Mouse (Mus musculus): ENCODE measurements around the gene Lsm2.
"Not testable (repeated sequence)": the region's sequence is repeated elsewhere in the genome, so short reads cannot be mapped to it uniquely, and the experiment has no call there.

Gene Lsm2

DNA sequence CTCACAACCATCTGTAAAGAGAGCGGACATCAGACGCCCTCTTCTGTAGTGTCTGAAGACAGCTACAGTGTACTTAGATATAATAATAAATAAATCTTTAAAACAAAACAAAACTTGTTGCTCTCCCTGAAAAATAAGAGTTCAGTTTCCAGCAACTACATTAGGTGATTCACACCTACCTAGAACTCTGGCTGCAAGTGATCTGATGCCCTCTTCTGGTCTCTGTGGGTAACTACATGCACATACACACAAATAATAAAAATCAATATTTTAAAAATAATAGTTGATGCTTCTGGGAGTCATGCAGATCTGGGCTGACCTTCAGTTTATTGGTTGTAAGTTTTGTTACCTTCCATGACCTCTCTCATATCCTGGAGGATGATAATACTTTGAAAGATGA is 2.6 kb downstream of the Lsm2 start:
- DNase-seq (ENCODE audit: low read depth, low spot score) = no peak

DNA sequence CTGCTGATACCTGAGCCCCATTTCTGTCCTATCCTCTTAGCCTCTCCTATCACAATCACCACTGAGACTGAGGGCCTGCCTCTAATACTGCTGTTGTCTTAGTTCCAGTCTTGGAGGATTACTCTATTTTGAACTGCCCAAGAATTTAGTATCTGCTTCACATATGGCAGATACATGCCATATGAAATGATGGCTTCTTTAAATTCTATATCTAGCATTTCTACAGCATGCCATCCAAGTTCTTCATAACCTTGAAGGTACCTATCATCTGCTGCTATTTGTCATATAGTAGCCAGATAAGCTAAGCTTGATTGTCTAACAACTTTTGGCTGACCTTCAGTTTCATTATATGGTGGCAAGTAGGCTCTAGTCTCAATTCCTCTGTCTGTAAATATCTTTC is 13.1 kb downstream of the Lsm2 start:
- DNase-seq (ENCODE audit: low read depth, low spot score) = no peak

DNA sequence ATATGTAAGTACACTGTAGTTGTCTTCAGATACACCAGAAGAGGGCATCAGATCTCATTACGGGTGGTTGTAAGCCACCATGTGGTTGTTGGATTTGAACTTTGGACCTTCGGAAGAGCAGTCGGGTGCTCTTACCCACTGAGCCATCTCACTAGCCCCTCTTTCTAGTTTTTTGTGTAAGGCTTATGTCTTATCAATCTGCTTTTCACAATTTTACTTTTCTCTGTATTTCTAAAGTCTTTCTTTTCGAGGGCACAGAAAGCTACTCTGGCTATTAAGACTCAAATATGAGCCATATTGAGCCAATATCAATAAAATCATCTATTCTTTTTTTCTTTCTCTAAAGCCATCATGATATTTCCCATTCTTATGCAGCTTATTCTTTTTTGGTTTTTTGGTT is 13.5 kb downstream of the Lsm2 start:
- not testable (repeated sequence) for DNase-seq (ENCODE audit: low read depth, low spot score)

DNA sequence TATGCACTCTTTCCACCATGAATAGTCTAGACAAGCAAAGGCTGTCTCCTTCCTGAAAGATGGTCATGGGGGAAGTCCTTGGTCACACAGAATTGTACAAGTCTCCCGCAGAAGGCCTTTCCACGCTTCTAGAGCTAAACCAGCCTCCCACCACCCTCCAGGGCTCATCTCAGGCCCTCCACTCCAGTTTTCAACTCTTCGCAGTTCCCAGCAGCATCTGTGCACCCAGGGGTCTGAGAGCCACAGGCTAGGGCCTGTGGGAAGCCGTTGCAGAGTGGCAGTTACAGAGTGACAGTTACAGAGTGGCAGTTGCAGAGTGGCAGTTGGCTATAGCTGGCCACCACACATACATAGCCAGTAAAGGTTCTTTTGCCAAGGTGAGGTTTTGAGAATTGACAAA is 14.3 kb downstream of the Lsm2 start:
- not testable (repeated sequence) for DNase-seq (ENCODE audit: low read depth, low spot score)

DNA sequence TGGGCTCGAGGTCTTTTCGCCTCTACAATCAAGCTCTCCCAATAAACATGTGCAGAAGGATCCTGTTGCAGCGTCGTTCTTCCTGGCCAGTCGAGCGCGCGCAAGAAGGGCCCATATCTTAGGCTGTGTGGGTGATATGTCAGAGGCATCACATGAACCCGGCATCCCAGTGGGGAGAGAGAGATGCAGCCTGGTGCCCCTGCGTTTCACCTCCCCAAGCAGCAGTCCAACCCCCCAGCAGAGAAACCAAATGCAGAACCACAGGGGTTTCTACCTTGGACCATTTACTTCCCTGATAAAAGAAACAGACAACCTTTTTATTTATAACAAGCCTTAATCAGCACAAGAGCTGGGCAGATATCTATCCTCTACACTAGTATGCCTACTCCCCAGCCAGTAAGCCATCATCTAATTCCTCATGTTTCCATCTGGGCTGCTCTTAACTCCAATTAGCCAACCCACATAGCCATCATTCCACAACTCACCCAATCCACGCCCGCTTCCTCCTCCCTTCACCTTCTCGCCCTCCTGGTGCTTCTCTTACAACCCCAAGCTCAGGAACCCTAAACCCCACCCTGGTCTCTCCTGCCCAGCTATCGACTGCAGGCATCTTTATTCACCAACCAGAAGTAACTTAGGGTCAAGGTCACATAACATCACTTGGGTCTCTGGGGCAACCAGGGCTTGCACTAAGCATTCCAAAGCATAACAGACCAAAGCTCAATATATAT is 14.9 kb downstream of the Lsm2 start:
- DNase-seq (ENCODE audit: low read depth, low spot score) = no peak

DNA sequence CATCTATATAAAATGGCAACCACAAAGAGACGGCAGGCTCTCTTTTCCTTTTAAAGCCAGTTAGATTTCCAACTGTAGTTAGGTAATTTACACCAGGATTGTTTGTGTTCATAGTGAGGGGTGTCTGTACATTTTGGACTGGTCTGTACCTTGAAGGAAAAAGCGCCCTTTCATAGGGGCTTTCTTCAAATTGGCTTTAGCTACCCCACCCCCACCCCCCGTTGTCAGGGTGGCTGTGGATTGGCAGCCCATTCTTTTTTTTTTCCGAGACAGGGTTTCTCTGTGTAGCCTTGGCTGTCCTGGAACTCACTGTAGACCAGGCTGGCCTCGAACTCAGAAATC is 15.5 kb downstream of the Lsm2 start:
- no peak for DNase-seq (ENCODE audit: low read depth, low spot score)

DNA sequence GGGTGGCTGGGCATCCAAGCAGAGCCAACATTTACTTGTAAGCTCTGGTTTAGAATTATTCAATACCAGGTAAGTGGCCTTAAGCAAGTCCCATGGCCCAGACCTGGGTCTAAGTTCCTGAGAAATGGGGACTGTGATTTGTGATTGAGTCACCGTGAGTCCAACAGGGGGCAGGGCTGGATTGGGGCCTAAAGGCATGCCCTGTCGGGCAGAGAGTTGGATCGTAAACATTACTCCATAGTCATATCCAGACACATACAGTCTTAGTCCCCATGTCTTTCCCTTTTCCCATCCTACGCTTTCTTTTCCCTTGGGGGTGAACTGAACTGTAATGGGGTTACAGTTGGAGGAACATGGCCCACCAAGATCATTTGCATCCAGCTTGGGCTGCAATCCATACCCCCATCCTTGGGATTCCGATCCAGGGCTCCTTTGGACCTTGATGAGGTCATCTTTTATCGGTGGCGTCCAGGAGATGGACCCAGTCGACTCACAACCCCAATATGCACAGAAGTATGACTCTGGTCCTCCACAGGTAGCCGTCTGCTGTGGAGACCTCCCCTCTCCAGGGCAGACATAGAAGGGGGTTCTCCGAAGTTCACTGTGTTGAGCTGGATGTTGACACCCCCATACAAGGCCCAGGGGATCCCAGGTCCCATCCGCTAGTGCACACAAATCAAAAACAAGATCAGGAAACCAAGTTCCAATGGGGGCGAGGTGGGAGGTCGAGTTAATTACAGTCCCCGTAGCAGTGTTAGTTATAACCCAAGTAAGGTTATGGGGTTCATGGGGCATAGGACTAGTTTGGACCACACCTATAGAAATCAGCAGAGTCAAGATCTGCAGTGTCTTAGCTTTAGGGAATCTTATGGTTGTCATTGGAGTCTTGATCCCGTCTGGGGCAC is 17.1 kb downstream of the Lsm2 start:
- DNase-seq (ENCODE audit: low read depth, low spot score) = no peak

DNA sequence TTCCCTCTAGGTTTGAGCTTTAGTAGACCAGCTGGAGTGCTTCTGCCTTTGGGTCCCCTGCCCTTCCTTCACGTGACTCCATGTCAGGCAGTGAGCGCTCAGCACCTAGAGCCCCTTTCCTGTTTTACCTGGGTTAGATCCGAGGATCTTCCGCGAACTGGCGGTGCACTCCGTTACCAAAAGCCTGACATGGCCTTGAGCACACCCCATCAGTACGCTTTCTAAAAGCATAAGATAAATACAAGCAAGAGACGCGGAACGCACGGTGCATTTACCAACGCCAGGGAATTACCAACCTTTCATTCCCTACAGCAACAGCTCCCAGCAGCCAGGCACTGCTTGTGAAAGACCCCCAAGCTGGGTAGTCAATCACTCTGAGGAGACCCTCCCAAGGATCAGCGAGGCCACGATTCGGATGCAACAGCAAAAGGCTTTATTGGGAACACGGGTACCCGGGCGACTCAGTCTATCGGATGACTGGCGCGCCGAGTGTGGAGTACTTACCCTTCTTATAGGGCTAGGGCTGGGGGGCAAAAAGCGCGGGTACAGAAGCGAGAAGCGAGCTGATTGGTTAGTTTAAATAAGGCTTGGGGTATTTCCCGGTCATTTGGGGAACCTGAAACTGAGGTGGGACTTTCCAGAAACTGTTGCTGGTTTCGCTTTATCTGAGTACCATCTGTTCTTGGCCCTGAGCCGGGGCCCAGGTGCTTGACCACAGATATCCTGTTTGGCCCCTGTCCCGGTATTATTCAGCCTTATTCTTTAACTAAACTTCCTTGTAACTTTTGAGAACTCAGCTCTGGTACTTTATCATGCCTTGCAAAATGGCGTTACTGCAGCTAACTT is 18.4 kb downstream of the Lsm2 start:
- not testable (repeated sequence) for DNase-seq (ENCODE audit: low read depth, low spot score)

DNA sequence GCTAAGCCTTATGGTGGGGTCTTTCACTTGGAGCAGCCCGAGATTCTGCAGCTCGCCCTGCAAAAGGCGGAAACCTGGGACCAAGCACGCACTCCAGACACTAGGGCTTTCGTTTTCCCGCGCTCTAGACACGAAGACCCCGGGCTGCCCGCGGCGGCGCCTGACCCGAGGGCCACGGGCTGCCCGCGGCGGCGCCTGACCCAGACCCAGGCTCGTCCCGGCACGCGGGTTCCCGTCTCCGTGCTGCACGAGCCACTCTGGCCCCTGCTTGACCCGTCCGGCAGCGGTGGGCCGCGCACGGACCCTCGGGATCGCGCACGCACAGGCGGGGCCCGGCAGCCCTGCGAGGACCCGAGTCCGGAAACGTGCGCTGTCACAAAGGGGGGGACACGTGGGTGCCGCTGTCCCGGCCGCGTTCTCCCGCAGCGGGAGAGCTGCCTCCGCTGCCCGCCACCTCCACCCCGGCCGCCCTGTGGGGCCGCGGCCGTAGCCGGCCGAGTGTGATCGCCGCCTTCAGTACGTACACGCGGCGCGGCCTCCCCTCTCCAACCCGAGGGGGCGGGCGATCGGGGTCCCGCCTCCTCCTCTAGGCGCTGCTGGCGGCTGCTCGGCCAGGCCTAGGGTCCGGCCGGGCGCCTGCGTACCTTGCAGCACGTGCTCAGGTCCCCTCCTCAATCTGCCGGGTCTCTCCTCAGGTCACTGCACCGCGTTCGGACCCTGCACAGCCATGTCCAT is 19.2 kb downstream of the Lsm2 start, which contains the start of gene Vars:
Gene Vars (plus strand): TSS at position 271 of the 735 bp plus-strand sequence.
- peak; percentile 74 for DNase-seq (ENCODE audit: low read depth, low spot score)

DNA sequence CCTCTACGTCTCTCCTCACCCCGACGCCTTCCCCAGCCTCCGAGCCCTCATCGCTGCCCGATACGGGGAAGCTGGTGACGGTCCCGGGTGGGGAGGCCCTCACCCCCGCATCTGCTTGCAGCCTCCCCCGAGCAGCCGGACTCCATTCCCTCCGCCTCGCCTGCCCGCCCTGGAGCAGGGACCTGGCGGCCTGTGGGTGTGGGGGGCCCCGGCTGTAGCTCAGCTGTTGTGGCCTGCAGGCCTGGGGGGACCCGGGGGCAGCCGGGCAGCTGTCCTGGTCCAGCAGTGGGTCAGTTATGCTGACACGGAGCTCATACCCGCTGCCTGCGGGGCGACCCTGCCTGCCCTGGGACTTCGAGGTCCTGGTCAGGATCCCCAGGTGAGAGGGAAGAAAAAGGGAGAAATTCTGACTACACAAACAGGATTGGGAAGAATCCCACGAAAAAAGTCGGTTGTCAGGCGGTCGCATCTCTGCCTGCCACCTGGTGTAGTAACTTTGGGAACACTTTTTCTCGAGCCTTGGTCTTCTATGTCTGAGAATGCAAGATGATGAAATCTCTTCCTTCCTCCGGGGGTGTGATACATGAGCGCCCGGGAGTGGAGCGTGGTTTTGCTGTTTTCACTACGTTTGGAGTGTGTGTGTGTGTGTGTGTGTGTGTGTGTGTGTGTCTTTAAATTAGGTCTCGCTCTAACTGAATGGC is 19.9 kb downstream of the Lsm2 start:
- DNase-seq (ENCODE audit: low read depth, low spot score) = no peak

DNA sequence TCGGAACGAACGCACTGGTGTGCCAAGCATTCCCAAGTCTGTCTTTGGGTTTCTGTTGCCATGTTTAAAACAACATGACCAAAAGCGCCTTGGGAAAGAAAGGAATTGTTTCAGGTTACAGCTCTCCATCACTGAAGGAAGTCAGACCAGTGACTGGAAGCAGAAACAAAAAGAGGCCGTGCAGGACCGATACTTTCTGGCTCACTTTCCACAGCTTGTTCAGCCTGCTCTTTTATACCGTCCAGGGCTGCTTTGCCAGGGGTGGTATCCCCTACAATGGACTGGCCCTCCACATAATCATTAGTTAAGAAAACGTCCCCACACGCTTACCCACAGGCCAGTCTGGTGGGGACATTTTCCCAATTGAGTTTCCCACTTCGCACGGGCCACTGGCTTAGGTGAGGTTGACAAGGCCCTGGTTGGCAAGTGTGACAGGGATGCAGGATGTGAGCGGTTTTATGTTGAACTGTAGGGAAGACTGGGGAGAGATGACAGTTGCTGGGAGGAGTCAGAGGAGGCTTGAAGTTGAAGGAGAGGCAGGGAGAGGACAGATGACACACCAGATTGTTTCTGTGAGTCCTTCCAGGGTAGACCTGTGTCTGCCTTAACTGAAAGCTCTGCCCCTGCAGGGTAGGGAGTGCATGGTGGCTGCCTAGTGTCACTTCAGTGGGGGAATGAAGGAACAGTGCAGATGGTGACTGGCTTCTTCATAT is 20.6 kb downstream of the Lsm2 start:
- DNase-seq (ENCODE audit: low read depth, low spot score) = no peak

DNA sequence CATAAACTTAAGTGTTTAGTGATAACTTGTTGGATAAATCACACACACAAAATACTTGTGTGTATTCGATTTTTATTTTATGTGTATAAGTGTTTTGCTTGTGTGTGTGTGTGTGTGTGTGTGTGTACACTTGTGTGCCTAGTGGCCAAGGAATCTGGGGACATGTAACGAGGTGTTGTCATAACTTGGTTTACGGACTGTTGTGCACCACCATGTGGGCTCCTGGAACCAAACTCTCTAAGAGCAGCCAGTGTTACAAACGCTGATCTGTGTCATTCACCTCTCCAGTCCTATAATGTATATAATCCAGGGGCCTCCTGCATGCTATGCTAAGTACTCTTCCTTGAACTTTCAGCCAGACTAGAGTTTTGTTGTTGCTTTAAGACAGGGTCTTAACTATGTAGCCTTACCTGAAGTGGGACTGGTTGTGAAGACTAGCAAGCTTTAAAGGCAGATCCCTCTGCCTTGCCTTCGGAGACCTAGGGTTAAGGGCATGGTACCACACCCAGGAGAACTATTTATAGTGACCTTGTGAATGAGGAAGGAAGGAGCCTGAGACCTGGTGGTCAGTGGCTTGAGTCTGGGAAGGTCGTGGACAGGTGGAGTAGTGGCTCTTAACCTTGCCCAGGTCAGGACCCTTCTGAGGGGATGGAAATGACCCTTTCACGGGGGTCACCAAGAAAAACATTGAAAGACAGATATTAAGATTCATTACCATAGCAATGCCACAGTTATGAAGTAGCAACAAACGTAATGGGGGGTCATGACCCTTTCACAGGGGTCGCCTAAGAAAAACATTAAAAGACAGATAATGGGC is 21.6 kb downstream of the Lsm2 start:
- no peak for DNase-seq (ENCODE audit: low read depth, low spot score)

DNA sequence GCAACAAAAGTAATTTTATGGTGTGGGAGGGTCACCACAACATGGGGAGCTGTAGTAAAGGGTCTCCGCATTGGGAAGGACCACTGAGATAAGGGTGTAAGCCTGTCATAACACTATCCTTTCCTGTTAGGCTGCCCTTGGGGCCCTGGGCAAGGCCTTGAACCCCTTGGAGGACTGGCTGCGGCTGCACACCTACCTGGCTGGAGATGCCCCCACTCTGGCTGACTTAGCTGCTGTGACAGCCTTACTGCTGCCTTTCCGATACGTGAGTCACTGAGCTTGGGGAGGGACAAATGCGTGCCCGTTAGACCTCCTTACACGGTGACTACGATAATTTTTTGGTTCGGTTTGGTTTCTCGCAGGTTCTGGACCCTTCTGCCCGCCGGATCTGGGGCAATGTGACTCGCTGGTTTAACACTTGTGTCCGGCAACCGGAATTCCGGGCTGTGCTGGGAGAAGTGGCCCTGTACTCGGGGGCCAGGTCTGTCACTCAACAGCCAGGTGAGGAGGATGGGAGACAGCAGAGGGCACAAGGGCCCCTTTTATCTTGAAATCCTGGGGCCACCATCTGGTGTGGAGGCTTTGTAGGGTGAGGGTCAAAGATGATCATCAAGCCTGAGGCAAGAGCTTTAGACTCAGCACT is 22.5 kb downstream of the Lsm2 start:
- DNase-seq (ENCODE audit: low read depth, low spot score) = no peak

DNA sequence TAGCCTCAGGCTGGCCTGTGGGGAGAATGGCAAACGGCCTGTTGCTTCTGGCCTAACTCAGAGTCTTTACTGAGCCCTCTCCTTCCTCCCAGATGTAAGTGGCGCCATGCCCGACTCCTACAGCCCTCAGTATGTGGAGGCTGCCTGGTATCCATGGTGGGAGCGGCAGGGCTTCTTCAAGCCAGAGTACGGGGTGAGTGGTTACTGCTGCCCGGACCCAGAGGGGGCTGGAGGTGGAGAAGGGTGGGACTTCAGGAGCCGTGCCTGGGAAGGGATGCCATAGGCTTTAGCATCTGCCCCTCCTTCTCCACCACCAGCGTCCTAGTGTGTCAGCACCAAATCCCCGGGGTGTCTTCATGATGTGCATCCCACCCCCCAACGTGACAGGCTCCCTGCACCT is 23.5 kb downstream of the Lsm2 start:
- no peak for DNase-seq (ENCODE audit: low read depth, low spot score)

DNA sequence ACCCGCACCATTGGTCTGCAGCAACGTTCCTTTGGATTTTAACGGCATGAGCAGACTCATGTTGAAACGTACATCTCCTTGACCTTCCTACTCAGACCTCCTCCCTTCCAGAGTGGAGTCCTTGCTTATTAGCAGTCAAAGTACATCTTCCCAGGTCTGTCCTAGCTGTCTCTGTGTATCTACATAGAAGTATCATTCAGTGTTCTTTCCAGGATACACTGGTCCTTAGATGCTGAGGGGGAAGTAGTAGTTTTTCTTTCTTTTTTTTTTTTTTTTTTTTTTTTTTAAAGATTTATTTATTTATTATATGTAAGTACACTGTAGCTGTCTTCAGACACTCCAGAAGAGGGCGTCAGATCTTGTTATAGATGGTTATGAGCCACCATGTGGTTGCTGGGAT is 24.2 kb downstream of the Lsm2 start:
- DNase-seq (ENCODE audit: low read depth, low spot score) = not testable (repeated sequence)

DNA sequence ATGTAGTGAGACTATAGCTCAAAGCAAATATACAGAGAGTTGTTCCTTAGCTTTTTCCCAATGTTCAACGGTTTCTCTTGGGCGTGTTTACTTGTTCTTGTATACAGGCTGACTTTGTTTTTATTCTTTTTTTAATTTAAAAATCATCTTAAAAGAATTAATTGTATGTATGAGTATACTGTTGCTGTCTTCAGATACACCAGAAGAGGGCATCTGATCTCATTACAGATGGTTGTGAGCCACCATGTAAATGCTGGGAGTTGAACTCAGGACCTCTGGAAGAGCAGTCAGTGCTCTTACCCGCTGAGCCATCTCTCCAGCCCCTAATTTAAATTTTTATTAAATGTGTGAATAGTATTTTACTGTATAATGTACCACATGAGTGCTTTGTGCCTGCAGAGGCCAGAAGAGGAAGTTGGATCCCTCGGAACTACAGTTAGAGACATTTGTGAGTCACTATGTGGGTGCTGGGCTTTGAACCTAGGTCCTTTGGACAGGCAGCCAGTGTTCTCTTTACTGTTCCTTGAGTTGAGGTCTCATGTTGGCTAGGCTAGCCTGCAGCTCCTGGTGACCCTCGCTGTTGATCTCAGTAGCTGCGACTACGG is 25.8 kb downstream of the Lsm2 start:
- DNase-seq (ENCODE audit: low read depth, low spot score) = no peak

DNA sequence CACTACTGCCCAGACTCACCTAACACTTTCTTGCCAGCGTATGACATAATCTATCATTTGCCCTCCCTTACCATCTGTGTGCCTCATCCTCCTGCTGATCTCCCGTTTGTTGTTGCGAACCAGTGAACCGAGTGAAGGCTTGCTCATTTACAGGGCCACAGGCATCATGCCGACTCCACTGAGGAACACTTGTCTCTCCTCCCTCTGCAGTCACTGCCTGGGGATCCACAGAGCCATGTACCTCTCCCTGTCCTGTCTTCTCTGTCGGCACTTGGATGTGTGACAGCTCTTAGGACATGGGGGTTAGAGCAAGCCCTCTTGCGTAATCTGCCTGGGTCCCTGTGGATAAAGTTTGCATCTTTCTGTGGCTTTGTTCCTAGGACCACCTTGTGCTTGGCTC is 27.9 kb downstream of the Lsm2 start:
- no peak for DNase-seq (ENCODE audit: low read depth, low spot score)

DNA sequence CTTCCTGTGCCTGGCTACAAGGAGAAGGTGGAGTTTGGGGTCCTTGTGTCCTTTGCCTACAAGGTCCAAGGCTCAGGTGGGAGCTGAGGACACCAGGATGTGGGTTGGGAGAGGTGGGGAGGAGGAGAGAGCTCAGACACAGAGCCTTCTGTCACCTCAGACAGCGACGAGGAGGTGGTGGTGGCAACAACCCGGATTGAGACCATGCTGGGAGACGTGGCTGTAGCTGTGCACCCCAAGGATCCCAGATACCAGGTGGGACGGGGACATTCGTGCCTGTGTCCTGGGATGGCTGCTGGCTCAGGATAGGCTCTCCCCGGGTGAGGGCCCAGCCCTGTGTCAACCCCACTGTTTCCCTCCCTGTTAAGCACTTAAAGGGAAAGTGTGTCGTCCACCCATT is 29.8 kb downstream of the Lsm2 start:
- DNase-seq (ENCODE audit: low read depth, low spot score) = no peak

Data from c-Kit-negative CD71-positive TER-119-positive erythroid progenitor cells, embryonic 14.5 days (primary cell).